Mouse (Mus musculus): Measurements from ENCODE around the gene Cacna1a. TPM values are rescaled to one million over a fixed set of nuclear protein-coding genes. Genes with fewer than 3 reads are reported as not detected.
A peak's percentile ranks its signal among the peaks of the same experiment; 100 is the strongest.

Cacna1a gene
- polyA plus RNA-seq, 1 experiment from 2014 or later = 0.15 TPM

- Histone ChIP-seq H3K27ac (replicated peaks) (peak overlapping the region; percentile 59; the same call in 1 of the 2 replicates), H3K9me3 (replicated peaks) (no peaks in the 10 kb centered on the region), H3K27me3 (peaks cover 30% of the 10 kb centered on the region), H3K4me1 (replicated peaks) (peaks cover 21% of the 10 kb centered on the region), H3K4me3 (replicated peaks) (peak overlapping the region; percentile 72), H3K9ac (peak overlapping the region; percentile 66; the same call in 1 of the 2 replicates), H3K36me3 (replicated peaks) (no peaks in the 10 kb centered on the region), H3K4me2 (peak overlapping the region; percentile 93)
- WGBS (ENCODE audit: insufficient replicate concordance) = under 1% methylated on average over 49 of the region's 52 CpGs
- no peak; the same call in 1 of the 2 replicates for ATAC-seq (ENCODE audit: insufficient read depth)
Observed at GRCm38 (mm10) chr8:84638555-84639161, 250.4 kb downstream of the Cacna1a start.

GRCm38 (mm10) chr8:84639162-84640009 lies 251.1 kb downstream of the Cacna1a start:
- peaks cover 30% of the 10 kb centered on the region for H3K27me3 ChIP-seq
- peak; percentile 99 for ATAC-seq (ENCODE audit: insufficient read depth)
- no peaks in the 10 kb centered on the region for H3K36me3 ChIP-seq (replicated peaks)
- H3K4me1 ChIP-seq (replicated peaks) = peaks cover 21% of the 10 kb centered on the region
- H3K9ac ChIP-seq = peak overlapping the region; percentile 66
- H3K9me3 ChIP-seq (replicated peaks) = no peaks in the 10 kb centered on the region
- WGBS (ENCODE audit: insufficient replicate concordance) = under 1% methylated on average over 106 of the region's 106 CpGs
- peak overlapping the region; percentile 72 for H3K4me3 ChIP-seq (replicated peaks)
- H3K27ac ChIP-seq (replicated peaks) = peak overlapping the region; percentile 65; the same call in 1 of the 2 replicates
- peak overlapping the region; percentile 93 for H3K4me2 ChIP-seq

- H3K27me3 ChIP-seq = peaks cover 30% of the 10 kb centered on the region
- ATAC-seq (ENCODE audit: insufficient read depth) = no peak
- H3K9ac ChIP-seq = peak overlapping the region; percentile 41
Observed at GRCm38 (mm10) chr8:84640010-84640588, 251.9 kb downstream of the Cacna1a start.

GRCm38 (mm10) chr8:84640617-84641294 lies 252.5 kb downstream of the Cacna1a start:
- no peak overlapping the region for H3K9ac ChIP-seq
- peaks cover 21% of the 10 kb centered on the region for H3K4me1 ChIP-seq (replicated peaks)
- 0 out of 2 replicates have a peak overlapping the region, but pooled peaks have one; percentile 72 for H3K4me3 ChIP-seq (replicated peaks)
- H3K27me3 ChIP-seq = peaks cover 28% of the 10 kb centered on the region
- no peaks in the 10 kb centered on the region for H3K9me3 ChIP-seq (replicated peaks)
- 0 out of 2 replicates have a peak overlapping the region, but pooled peaks have one; percentile 93 for H3K4me2 ChIP-seq
- ATAC-seq (ENCODE audit: insufficient read depth) = no peak
- 69% methylated on average over 6 of the region's 7 CpGs for WGBS (ENCODE audit: insufficient replicate concordance)
- H3K36me3 ChIP-seq (replicated peaks) = no peaks in the 10 kb centered on the region
- H3K27ac ChIP-seq (replicated peaks) = no peak overlapping the region

More at GRCm38 (mm10) chr8:84640010-84640588, 251.9 kb downstream of the Cacna1a start:
- no peaks in the 10 kb centered on the region for H3K36me3 ChIP-seq (replicated peaks)
- 0 out of 2 replicates have a peak overlapping the region, but pooled peaks have one; percentile 65 for H3K27ac ChIP-seq (replicated peaks)
- H3K4me2 ChIP-seq = peak overlapping the region; percentile 93
- H3K4me1 ChIP-seq (replicated peaks) = peaks cover 21% of the 10 kb centered on the region
- H3K9me3 ChIP-seq (replicated peaks) = no peaks in the 10 kb centered on the region
- H3K4me3 ChIP-seq (replicated peaks) = peak overlapping the region; percentile 72
- 33% methylated on average over 9 of the region's 9 CpGs for WGBS (ENCODE audit: insufficient replicate concordance)

- WGBS (ENCODE audit: insufficient replicate concordance) = 15% methylated on average over 1 of the region's 1 CpGs
- no peak overlapping the region for H3K27ac ChIP-seq (replicated peaks)
- peaks cover 18% of the 10 kb centered on the region for H3K27me3 ChIP-seq
- H3K9me3 ChIP-seq (replicated peaks) = no peaks in the 10 kb centered on the region
- no peaks in the 10 kb centered on the region for H3K36me3 ChIP-seq (replicated peaks)
- peaks cover 21% of the 10 kb centered on the region for H3K4me1 ChIP-seq (replicated peaks)
- no peak overlapping the region for H3K4me2 ChIP-seq
- no peak overlapping the region for H3K4me3 ChIP-seq (replicated peaks)
- H3K9ac ChIP-seq = no peak overlapping the region
- ATAC-seq (ENCODE audit: insufficient read depth) = no peak
Observed at GRCm38 (mm10) chr8:84641578-84642361, 253.5 kb downstream of the Cacna1a start.

GRCm38 (mm10) chr8:84643019-84643418 lies 254.8 kb downstream of the Cacna1a start:
- no peak for ATAC-seq (ENCODE audit: insufficient read depth)
- H3K4me3 ChIP-seq (replicated peaks) = no peak overlapping the region
- H3K36me3 ChIP-seq (replicated peaks) = no peaks in the 10 kb centered on the region
- H3K27ac ChIP-seq (replicated peaks) = no peak overlapping the region
- WGBS (ENCODE audit: insufficient replicate concordance) = 65% methylated on average over 5 of the region's 5 CpGs
- H3K9ac ChIP-seq = no peak overlapping the region
- peaks cover 5% of the 10 kb centered on the region for H3K27me3 ChIP-seq
- H3K4me2 ChIP-seq = no peak overlapping the region
- peaks cover 29% of the 10 kb centered on the region for H3K4me1 ChIP-seq (replicated peaks)
- no peaks in the 10 kb centered on the region for H3K9me3 ChIP-seq (replicated peaks)

GRCm38 (mm10) chr8:84646800-84647199 lies 258.6 kb downstream of the Cacna1a start:
- no peak overlapping the region for H3K9ac ChIP-seq
- WGBS (ENCODE audit: insufficient replicate concordance) = 46% methylated on average over 6 of the region's 6 CpGs
- ATAC-seq (ENCODE audit: insufficient read depth) = no peak
- peak overlapping the region; percentile 53; the same call in 1 of the 2 replicates for H3K4me2 ChIP-seq
- H3K4me3 ChIP-seq (replicated peaks) = no peak overlapping the region
- no peaks in the 10 kb centered on the region for H3K27me3 ChIP-seq
- H3K9me3 ChIP-seq (replicated peaks) = no peaks in the 10 kb centered on the region
- peaks cover 17% of the 10 kb centered on the region for H3K4me1 ChIP-seq (replicated peaks)
- no peak overlapping the region for H3K27ac ChIP-seq (replicated peaks)
- H3K36me3 ChIP-seq (replicated peaks) = no peaks in the 10 kb centered on the region

- WGBS (ENCODE audit: insufficient replicate concordance) = 10% methylated on average over 14 of the region's 14 CpGs
Observed at GRCm38 (mm10) chr8:84647461-84647901, 259.2 kb downstream of the Cacna1a start.

GRCm38 (mm10) chr8:84650213-84650612 lies 262.0 kb downstream of the Cacna1a start:
- Histone ChIP-seq H3K36me3 (replicated peaks) (no peaks in the 10 kb centered on the region), H3K9ac (no peak overlapping the region), H3K27me3 (peaks cover 10% of the 10 kb centered on the region; the same call in 1 of the 2 replicates), H3K27ac (replicated peaks) (no peak overlapping the region; the same call in 1 of the 2 replicates), H3K4me1 (replicated peaks) (peaks cover 28% of the 10 kb centered on the region), H3K4me2 (no peak overlapping the region), H3K4me3 (replicated peaks) (no peak overlapping the region), H3K9me3 (replicated peaks) (no peaks in the 10 kb centered on the region)
- no peak for ATAC-seq (ENCODE audit: insufficient read depth)
- WGBS (ENCODE audit: insufficient replicate concordance) = 57% methylated on average over 3 of the region's 3 CpGs

More at GRCm38 (mm10) chr8:84647461-84647901, 259.2 kb downstream of the Cacna1a start:
- peak; percentile 34; the same call in 1 of the 2 replicates for ATAC-seq (ENCODE audit: insufficient read depth)
- H3K4me1 ChIP-seq (replicated peaks) = peaks cover 14% of the 10 kb centered on the region
- H3K9me3 ChIP-seq (replicated peaks) = no peaks in the 10 kb centered on the region
- peak overlapping the region; percentile 42; the same call in 1 of the 2 replicates for H3K27ac ChIP-seq (replicated peaks)
- no peaks in the 10 kb centered on the region for H3K36me3 ChIP-seq (replicated peaks)
- H3K9ac ChIP-seq = no peak overlapping the region
- peak overlapping the region; percentile 53 for H3K4me2 ChIP-seq
- H3K4me3 ChIP-seq (replicated peaks) = no peak overlapping the region
- no peaks in the 10 kb centered on the region for H3K27me3 ChIP-seq

All from liver, embryonic 15.5 days (tissue).